Mouse (Mus musculus) thymus, postnatal 0 days (tissue): Measurements from ENCODE around the gene Polg2. TPM values are rescaled to one million over a fixed set of nuclear protein-coding genes. Genes with fewer than 3 reads are reported as not detected.
"Not testable (repeated sequence)": the region's sequence is repeated elsewhere in the genome, so short reads cannot be mapped to it uniquely, and the experiment has no call there.

Experiments
- DNase-seq: peaks from one replicate; pipeline ENCODE4 v3.0.0-alpha.2; 2015; ENCODE audit warnings: low spot score
- polyA plus RNA-seq: library from polyadenylated mRNA; unstranded; fragments of >200 nt; fragmentation: Nextera tagmentation; extraction: Ambion mirVana; gene quantifications from 2 replicates; pipeline ENCODE4 v1.2.1, GENCODE M21; 2015

The Polg2 gene
- 18.9 and 19.1 TPM in 2 replicates for polyA plus RNA-seq

DNA sequence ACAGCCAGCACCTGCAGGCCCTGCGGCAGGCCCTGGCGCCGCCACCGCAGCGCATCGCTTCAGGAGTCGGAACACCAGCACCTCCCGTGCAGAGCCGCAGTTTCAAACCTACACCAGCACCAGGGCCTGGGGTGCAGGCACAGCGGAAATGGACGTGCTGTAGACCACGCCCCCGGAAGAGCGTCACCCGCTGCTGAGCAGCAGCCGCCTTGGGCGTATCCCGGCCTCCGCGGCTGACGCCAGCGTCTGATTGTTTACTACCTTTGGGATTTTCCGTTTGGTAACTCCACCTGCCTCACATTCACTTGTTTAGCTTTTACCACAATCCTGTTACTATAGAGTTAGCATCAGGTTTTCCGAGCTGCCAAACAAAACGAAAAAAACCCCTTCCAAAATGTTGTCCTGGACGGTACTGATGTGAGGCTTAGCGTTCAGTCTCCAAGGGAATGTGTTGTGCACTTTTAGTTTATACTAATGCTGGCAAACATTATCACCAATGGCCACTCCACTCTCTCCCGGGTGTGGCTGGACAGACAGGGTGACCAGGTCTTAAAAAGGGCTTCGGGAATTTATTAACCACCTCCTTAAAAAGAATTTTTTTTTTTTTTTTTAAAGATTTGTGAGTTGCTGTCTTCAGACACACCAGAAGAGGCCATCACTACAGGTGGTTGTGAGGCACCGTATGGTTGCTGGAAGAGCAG is at the start of gene Polg2:
Gene Polg2 (minus strand): TSS at position 150 of the 701 bp plus-strand sequence.
- peak; percentile 96 for DNase-seq

DNA sequence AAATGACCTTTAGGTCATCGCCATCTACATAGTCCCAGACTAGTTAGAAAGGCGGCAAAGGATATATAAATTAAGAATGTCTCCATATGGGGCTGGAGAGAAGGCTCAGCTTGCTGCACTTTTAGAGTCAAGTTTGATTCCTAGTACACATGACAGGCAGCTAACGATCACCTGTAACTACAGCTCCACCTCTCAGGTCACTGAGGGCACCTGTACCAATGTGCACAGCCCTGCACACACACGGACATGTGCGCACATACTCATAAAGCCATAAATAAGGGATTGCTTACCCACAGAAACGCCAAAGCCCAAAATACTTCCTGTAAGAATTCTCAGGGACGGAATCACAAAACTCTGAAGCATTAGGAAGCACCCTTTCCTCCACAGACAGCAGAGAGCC is 48.7 kb upstream of the Polg2 start:
- DNase-seq, result no peak

DNA sequence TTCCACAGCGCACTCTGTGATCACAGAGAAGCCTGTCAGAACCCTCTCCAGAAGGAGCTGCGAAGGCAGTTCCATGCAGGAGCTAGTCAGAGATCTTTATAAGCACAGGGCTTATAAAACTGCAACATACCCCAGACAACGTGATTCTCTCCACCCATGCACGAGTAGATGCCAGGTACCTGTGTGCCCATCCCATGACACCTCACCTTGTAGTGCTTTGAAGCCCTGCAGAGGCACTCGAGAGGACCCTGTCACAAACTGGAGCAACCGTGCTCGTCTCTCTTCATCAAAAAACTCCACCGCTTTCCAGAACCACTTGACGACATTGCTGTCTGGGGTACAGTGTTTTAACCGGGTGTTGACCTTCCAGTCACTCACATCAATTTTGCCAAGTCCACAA is 45.1 kb upstream of the Polg2 start:
- DNase-seq, result no peak

DNA sequence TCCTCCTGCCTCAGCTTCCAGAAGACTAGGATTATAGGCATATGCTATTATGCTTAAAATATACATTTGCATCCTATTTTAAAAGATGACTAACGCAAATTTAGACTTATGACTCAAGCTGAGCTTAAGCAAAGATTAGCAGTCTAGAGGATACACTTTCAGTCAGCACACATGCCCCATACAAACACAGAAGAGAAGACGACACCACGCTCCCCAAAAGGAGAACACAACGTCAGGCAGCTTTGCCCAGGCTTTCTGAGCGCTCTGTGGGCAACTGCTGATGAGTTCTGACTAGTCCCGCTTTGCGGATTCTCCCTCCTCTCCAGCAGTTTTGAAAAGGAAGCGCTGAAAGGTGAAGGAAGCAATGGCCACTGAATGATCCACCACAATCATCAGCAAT is 44.4 kb upstream of the Polg2 start:
- DNase-seq, result no peak

DNA sequence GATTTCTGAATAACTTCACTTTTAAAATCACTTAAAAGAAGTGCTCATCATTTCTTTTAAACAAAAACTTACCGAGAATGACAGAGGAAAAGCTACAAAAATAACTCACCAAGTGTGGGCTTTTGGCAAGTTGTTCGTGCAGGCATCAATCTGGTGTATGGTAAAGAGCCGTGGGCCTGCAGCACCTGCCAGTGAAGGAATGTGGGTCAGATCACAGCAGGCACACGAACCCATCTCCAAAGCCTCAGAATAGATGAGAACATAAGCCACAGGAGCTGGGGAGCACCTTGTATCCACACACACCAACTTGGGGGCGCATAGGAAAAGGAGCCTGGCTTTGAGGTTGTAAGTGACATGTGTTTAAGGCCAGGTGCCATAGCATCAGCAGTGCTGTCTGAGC is 43.6 kb upstream of the Polg2 start:
- DNase-seq, result no peak

DNA sequence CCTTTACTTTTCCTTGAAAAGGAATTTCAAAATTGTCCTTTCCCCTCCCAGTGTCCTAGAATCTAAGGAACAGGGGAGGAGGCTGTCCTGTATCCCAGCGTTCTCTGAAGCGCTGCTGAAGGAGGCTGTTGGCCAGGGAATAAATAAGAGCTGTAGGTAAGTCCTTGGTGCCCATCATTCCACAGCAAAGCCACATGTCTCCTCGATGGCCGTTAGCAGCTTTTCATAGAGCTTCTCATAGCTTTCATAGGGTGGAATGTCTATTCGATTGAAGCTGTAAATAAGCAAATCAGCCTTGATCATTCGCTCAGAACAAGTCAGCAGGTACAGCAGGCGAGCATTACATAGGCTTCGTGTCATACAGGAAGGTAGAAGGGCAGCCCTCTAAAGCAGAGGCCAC is 43.2 kb upstream of the Polg2 start:
- no peak for DNase-seq

DNA sequence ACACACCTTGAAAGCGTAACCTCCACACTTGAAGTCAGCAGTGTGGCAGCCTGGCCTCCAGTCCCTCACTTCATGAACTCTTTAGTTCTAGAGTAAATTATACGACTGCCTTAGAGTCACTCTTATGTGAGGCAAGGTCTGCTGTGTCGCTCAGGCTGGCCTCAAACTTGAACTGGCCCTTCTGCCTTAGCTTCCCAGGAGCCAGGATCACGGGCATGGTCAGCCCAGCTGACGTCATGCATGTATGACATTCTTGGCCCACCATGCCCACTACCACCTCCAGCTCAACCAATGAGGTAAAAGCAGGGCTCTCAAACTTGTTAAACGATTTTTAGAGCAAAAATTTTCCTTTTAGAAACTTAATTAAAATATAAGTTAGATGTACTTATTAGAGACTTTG is 42.1 kb upstream of the Polg2 start:
- DNase-seq, result no peak

DNA sequence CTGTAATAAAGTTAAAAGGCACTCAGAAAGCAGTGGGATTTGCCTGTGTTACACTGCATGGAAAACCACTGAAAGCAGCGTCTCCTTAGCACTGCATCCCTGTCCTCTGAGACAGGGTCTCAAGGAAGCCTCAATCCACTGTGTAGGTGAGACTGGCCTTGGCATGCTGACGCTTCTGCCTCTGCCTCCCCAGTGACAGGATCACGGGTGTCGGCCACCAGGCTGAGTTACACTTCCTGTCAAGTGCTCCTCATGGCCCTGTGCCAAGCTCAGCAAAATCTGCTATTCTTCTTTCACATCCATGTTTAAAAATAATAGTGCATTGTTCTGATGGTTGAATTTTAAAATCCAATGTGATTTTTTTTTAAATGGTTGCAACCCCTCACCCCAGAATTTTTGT is 41.6 kb upstream of the Polg2 start:
- no peak for DNase-seq

DNA sequence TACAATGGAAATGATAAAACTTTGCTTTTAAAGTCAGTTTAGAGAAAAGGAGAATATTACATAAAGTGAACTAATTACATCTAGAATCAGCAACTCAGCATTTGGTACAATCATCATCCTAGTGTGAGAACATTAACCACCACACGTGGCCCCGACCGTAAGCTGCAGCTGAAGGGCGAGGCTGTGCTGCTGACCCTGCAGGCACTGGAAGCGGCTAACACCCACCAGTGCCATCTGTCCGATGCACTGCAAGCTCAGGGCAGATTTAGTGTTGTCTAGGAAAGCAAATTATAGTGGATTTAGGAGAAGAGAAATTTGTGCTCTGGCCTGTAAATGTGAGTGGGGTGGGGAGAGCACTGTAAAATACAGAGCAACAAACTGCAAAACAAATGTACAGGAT is 40.9 kb upstream of the Polg2 start:
- no peak for DNase-seq

DNA sequence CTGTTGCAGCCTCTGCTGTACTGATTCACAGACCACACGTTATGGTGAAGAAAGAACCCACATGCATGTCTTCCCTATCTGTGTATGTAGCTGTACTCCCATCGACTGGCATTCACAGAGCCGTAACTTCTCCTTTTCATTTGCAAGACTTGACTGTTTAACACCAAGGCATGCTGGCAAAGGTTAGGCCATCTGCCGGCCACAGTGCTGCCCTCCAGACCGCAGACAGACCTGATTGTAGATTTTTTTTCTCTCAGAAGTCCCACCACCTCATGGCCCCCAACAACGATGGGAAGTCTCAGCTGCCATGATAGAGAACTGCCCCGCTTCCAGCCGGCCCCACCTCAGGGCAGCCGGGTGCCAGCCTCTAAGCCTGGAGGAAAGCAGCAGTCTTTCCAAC is 40.3 kb upstream of the Polg2 start:
- no peak for DNase-seq

DNA sequence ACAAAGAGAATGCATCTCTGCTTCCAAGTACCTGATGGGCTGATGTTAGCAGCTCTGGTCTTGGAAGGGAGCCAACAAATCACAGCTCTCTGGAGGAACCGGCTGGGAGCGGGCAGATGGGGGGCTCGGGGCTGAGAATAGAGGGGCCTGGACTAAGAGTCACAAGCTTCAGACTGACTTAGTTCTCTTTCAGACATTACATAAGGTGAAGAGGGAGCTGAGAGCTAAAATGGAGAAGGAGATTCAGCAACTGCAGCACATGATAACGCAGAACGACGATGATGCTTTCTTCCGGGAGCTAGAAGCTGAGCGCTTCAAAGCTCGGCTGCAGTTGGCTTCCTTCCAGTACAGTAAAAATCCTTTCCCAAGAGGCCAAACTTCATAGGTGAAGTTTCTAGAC is 39.0 kb upstream of the Polg2 start:
- no peak for DNase-seq

DNA sequence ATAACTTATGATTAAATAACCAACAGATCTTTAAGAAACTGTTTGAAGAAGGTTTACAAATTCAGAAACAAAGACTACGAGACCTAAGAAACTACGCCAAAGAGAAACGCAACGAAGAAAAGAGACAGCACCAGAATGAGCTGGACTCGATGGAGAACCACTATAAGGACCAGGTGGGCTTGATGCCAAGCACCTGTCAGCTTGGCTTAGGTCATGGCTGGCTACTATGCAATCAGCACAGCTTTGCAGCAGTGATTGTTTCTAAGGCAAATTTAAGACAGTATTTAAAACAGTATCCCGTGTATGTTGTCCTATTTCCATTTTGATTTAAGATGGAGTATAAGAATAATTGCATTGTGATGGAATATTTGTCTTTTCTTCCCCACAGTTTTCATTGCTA is 38.5 kb upstream of the Polg2 start:
- DNase-seq, result no peak

DNA sequence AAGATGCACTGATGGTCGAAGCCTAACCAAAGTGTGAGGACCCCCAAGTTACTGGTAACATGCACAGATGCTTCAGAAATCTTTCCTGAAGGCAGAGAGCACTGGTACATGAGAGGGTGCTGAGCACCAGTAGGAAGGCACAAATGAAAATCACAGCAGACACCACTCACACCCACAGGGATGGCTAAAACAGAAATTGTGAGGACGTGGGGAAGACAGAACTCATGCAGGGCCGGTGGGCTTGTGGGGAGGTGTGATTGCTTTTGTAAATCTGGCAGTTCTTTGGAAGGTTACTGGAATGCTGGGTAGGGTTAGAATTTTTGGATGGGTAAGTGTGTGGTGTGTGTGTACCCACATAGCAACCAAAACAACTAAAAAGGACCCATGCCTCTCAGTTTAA is 37.8 kb upstream of the Polg2 start:
- no peak for DNase-seq

DNA sequence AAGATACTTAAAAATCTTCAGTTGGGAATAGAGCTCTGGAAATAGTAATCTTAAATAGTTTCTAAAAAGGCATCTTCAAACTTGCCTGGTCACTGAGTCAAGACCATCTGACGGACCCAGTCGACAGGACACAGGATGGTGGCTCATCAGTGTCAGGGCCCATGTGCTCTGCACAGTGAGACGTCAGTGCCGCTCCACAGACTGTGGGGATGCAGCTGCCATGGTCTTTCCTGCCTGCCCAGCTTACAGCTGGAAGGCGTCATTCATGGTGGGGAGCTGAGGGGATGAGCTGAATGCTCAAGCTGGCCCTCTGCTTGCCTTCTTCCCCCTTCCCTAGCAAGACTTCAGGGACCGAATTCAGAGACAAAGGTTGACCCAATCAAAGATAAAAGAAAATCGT is 37.0 kb upstream of the Polg2 start:
- no peak for DNase-seq

DNA sequence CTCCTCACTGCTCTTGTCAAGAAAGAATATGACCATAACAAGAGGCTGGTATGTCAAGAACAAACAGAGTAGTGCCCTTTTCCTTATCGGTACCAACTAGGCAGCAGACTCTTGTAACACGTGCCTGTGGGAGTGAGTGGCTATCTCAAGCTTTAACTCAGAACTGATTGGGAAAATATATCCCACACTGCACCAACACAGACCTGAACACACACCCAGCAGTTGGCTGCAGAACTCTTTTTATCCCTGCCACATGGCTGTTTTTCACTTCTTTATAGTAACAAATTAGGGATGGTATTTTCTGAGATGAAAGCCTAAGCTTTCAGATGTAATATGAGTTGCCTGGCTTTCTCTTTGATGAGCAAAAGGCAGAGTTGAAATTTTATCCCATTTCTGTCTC is 36.4 kb upstream of the Polg2 start:
- no peak for DNase-seq

DNA sequence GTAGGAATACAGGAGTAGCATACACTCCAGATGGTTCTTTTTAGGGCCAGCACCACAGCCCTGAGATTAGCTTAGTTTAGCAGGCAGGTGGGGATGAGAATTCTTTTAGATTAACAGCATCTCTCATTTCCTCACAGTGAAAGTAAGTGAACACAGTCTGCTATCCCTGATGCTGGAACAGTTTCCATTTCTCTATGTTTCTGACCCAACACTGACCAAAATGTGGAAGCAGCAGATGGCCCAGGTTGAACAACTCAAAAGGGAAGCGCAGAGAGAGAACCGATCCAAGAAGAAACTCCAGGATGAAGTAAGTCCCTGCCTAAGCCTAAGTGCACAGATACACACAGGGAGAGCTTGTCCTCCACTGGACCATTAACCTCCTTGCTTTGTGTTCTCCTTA is 36.0 kb upstream of the Polg2 start:
- DNase-seq, result no peak

DNA sequence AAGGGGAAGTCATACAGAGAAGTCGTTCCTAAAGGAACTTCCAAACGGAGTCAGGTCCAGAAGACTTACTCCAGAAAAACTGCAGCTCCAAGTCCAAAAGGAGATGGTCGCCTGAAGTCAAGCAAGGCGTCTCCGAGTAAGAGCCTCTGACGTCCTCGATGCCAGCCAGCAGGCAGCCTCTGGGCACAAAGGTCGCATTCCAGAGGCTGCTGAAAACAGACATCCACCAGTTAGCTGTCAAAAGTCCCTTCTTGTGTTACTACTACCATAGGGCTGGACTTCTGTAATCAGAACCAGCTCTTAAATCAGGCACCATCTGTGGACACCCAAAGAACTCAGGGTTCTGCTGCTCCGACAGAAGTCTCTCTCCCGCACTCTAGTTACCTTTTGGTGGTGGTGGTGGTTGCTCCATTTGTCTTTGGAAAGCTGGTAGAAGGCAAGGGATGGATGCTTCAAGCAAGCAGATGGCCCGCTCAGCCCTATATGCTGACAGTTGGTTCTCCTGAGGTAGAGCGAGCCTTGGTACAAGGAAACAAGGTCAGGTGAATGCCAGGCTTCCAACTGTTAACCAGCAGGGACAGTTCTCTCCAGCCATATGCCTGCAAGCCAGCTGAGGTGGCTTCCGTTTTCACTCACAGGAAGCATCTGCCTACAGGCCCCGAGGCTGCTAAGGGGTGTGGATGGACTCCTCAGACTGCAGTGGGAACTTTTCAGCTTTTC is 35.4 kb upstream of the Polg2 start:
- no peak for DNase-seq

DNA sequence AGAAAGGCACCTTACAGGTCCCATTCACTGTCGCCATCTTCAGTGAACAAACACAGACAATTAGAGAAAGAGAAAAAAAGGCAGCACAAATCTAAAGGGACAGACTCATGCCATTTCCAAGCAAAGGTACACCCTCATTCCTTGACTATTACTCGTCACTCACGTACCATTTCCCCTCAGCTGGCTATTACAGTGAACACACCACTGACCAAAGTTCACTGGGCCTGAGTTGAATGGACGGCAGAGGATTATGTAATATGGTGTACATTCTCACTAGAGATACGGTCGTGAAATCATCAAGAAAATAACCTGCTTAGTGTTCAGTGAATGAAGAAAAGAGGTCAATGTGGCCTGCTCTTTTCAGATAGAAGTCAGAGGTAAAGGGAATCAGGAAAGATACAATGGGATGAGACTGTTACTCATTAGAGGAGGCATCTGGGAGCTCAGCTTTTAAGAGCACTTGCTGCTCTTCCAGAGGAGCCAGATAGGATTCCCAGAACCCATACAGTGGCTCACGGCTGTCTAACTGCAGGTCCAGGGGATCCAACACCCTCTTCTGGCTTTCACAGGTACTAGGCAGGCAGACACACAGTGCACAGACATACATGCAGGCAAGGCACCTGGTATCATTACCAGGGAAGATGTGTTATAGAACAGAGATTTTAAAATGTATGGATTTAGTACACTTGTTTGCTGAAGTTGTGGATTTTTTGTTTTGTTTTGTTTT is 33.2 kb upstream of the Polg2 start:
- DNase-seq, result no peak

DNA sequence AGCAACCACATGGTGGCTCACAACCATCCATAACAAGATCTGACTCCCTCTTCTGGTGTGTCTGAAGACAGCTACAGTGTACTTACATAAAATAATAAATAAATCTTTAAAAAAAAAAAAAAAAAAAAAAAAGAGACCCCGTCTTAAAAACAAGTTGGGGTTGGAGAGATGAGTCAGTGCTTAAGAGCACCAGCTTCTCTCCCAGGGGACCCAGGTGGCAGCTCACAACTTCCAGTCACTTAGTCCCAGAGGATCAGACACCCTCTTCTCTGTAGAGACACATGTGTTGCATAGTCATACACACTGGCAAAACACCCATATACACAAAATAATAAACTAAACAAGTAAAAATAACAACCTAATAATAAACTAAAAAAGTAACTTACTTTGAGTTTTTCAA is 28.1 kb upstream of the Polg2 start:
- not testable (repeated sequence) for DNase-seq

DNA sequence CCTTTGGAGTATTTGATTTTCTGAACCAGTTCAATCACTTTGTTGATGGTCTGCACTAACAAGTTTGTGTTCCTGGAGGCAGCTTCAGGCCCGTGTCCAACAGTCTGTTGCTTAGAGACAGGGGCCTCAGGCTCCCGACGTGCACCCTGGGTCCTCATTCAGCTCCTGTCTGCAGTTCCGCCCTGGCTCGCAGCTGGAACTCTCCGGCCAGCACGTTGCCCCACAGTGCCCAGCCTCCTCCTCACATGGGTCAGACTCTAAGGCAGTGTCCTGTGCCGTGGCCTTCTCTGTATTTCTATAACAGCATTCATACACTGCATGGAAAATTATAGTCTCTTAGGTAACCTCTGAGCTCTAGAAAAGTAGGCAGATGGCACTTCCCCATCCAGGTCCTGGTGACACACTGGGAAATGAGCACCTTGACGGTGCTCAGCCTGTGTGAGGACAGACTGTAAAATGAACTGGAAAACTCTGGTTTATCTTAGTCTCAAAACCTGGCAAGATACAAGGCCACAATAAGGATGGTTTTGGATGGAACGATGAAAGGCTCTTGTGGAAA is 22.8 kb upstream of the Polg2 start:
- no peak for DNase-seq

DNA sequence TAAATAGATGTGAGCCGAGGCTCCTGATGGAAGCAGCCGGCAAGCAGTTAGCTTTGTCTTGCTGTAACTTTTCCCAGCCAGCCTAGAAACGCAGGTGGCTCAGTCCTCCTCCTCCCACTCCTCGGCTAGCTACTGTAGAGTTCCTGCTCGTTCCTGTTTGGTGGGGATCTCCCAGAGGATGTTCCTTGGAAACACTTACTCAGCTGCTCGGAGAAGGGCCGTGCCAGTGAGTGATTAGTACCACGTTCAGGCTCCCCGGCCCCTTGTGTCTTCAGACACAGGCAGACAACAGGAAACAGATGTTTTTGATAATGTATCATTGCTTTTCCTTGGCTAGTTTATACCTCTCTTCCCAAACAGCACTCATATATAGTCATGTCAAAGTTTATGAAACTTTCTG is 16.3 kb upstream of the Polg2 start:
- DNase-seq, result no peak

DNA sequence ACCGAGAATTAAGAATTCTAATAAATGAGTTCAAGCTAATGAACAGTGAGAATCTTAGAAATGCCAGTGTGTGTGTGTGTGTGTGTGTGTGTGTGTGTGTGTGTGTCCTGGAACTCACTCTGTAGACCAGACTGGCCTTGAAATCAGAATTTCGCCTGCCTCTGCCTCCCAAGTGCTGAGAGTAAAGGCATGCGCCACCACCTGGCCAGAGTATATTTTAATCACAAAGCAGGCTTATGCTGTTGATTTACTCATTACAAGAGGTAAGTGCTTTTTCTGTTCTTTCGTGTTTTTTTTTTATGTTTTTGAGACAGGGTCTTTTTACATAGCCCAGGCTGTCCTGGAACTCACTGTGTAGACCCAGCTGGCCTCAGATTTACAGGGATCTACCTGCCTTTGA is 14.5 kb upstream of the Polg2 start:
- DNase-seq, result peak; percentile 27
